Mouse (Mus musculus) mature B cell (primary cell): ENCODE results near the gene Epb41l5.

Experiments
- in situ Hi-C: fragments of 300-500 bp; cut with MboI; formaldehyde crosslinking; loops from 2 replicates; pipeline ENCODE4 v1.14.3; 2019

The Epb41l5 gene

DNA sequence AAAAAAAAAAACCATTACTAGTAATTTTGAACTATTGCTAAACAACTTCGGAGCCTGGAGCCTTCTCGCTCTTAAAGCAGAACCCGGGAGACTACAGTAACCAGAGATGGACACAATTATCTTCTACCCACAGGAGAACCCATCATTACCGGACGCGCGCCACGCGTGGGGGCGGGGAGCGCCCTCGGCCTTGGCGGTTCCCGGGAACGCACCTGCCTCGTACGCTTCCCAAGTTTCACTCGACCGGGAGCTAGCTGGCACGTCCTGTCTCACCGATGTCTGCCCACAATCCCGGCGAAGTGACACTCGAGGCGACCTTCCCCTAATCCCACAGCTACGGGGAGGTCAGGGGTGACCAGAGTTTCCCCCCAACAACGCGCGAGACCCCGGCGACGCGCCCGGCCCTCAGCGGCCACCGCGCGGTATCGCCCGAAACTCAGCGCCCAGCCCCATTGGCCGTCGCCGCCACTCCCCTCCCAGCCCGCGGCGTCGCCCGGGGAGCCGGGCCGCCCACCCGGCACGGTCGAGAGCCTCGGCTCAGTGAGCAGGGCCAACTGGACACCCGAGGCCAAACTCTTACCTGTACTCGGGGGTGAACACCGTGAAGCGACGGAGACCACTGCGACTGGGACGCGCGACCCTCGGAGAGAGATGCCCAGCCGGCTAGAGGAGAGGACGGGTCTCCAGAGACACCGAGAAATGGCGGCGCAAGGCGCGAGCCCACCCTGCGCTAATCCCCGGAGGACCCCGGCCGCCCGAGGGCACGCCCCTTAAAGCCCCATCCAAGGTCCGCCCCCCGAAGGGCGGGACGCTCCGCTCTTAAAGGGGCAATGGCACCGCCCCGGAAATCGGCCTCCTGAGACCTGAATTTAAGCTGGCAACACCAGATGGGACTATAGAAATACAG lies at the start of gene Epb41l5:
Gene Epb41l5 (minus strand): TSS at position 796 of the 907 bp plus-strand sequence.
- in situ Hi-C loops, result no loop called here

DNA sequence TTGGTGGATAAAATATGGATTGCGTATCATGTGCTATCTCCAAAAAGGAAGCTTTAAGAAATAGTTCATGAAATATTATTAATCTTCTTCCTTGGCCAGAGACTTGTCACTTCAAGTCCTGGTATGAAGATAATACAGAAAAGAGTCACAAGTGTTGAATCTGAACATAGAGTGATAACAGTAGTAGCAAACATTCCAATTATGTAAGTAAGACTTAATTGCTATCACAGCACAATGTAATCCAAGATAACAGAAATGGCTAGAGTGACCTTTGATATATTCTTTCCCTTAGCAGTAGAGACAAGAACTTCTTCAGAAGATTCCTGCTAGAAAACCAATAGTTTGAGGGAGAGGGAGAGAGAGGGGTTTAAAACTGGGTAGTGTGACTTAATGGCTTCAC lies 48.1 kb upstream of the Epb41l5 start:
- in situ Hi-C loops, result no loop called here

DNA sequence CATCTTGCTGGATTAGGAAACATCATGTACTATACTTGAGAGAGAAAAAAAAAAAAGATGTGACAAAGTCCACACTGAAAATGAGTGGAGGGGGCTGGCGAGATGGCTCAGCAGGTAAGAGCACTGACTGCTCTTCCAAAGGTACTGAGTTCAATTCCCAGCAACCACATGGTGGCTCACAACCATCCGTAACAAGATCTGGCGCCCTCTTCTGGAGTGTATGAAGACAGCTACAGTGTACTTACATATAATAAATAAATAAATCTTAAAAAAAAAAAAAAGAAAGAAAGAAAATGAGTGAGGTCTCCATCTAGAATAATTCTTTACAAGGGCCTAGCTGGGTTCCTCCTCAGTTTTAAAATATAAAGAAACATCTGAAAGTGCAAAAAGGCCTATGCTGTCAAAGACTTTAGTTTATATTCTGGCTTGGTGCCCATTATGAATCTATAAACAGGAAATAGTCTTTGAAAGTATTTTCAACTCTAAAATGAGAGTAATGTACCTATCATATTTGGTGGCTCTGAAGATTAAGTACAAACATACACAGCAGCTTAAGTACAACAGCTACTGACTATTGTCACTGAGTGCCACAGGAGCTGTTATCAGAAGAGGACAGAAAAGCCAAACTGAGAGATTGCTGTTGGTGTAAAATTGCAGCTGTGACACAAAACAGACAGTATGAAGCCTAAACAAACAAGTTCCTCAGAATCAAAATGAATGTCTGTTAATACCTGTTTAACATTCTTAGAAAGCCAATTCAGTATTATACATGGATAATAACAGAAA lies 37.2 kb upstream of the Epb41l5 start:
- in situ Hi-C loops, result no loop called here

DNA sequence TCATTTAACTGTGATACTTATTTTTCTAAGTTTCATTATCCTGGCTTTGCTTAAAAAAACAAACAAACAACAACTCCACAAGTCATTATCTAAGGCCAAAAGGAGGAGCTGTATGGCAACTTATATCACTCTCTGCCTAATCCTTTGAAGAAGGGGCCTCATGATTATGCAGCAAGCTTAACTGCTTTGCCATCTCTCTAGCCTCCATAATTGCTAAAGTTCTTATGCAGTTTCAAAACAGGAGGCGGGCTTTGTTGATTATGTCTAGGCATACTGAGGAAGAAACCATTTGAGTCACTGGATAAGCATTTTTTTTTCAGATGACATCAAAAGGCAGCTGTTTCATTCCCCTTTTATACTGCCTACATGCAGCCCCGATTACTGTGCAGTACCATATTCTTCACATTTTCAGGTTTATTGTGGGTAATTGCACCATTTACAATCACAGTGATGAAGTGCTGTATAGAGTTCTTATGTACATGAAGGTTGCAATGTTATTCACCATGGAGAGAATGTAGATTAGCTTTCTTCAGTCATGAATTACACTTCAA lies 32.9 kb upstream of the Epb41l5 start:
- in situ Hi-C loops, result no loop called here

DNA sequence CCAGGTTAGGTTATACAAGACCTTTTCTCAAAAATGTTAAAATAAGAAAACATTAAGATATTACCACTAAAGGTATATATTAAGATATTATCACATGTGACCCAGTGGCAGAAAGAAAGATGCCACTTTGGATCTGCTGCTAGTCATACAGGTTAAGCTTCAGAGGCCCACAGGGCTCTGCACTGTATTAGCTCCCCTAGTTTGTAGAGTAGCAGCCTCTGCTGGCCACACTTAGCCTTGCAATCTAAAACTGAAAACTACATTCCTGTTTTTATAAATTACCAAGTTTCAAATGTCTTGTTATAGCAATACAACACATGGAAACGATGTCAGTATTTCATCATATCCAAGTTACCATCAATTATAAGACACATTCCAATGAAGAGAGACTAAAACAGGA lies 26.2 kb upstream of the Epb41l5 start:
- in situ Hi-C loops, result no loop called here

DNA sequence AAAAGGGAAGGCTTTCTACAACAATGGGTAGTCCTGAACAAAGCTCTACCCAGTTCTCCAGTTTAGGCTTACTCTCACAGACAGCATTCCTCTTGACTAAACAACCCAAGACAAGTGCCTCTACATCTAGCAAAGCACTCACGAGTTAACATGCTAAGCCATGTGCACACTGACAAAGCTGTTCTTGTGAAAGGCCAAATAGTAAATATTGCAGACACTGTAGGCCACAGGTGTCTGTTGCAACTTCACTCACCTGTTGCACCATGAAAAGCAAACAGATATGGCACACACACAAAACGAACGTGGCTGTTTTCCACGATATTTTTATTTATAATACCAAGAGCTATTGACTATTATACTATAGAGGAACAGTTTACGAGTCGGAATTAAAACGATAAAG lies 18.1 kb upstream of the Epb41l5 start:
- in situ Hi-C loops, result no loop called here

DNA sequence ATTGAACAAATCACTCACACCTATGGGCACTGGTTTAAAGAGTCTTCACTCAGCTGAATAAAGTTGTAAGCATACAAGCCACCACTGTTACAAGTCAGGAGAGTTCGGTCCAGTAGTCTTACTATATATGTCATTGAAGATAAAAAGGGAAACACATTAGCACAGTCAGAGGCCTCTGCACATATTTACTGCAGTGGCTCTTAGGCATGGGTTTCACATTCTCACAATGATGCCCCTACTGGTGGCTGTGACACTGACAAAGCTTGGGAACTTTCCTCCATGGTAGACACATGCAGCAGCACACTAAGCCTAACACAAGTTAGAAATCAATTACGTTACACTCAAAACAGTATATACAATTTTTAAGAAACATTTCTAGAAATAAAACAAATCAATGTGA lies 5.5 kb upstream of the Epb41l5 start:
- in situ Hi-C loops, result no loop called here

DNA sequence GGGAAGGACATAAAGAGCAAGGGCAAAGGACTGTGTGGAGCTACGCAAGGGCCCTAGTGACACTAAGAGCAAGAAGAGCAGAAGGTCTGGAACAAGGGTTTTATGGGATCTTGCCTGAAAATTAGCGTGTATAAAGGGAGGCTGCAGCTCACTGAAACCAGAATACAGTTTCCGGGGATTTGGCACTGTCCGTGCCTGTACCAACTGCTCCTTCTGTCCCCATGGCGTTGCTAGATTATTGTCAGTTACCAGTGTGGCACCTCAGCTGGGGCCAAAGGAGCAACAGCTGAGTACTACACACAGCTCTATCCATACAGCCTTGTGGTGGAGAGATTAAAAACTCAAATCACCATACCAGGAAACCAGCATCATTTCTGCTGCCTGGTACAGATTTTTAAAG lies 1.6 kb upstream of the Epb41l5 start:
- in situ Hi-C loops, result no loop called here

DNA sequence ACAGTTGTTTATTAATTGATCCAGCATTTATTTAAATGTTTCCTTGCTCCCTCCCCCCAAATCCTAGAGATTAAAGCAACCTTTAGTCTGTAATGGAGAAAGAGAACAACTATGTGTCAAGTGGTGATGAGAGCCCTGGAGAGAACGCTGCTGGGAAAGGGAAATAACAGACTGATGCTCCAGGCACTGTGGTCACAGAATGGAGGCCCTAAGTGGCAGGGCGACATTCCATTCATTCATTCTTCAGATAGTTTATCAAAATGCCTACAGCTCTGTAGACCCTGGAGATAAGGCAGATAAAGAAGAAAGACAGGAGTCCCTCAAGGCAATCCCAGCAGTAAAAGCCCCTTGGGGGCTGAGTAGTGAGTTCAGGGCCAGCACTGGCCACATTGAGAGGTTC lies 827 bp upstream of the Epb41l5 start:
- in situ Hi-C loops, result no loop called here

DNA sequence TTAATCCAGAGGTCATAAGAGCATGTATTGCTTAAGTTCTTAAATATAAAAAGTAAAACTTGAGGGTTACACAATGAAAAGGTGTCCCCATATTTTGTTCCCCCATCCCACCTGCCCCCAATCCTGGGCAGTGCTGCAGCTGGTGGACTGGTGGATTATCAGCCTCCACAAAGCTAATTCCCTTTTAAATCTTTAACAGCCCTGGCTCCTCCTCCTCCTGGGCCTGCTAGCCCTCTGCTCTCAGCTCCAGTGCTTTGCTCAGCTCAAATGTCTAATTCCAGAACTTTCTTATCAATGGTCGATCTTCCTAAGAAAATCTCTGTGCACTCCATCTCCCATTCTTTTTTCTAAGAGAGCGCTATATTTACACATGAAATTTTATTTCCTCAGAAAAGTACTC lies 2.4 kb downstream of the Epb41l5 start:
- in situ Hi-C loops, result no loop called here

DNA sequence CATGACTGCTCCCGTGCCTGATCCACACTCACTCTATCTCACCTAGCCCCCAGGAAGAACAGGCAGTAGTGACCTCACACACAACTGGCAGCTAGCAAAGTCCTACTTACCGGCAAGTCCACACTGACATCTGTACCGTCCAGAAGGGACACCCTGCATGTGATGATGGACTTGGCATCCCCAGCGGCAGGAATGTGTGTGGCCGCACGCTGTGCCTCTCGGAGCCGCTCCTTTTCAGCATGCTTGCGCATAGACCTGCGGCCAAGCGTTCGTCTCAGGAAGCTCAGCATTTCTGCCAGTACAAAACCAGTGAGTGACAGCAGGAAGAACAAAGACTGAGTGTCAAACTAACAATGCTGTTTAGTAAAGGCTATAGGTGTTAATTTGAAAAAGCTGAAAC lies 6.4 kb downstream of the Epb41l5 start:
- in situ Hi-C loops, result no loop called here

DNA sequence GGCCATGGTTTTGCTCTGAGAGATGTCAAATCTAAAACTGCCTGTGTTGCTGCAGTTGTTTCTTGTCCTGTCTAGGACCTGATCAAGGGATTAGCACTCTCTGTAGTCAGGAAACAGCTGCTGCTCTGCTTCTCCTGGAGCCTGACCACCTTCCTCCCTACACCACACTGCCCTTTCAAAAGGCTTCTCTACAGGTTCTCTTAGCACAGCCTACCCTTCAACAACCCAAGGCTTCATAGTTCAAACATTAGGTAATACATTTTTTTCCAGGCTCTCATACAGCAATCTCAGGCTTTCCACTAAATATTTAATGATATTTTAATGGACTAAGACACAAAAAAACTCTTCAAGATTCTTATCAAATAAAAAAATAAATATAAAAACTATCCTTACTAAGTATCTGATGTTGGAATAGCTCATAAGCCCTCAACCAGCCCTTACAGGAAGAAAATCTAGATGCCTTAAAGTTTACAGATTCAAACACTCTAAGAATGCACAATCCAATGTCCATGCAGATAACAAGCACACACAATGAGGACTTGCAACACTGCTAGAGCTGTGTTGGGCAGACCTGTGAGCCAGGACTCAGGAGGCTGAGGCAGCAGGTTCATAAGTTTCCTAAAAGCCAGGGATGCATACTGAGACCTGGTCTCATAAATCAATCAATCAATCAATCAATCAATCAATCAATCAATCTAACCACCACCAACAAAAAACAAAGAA lies 7.5 kb downstream of the Epb41l5 start:
- in situ Hi-C loops, result no loop called here

DNA sequence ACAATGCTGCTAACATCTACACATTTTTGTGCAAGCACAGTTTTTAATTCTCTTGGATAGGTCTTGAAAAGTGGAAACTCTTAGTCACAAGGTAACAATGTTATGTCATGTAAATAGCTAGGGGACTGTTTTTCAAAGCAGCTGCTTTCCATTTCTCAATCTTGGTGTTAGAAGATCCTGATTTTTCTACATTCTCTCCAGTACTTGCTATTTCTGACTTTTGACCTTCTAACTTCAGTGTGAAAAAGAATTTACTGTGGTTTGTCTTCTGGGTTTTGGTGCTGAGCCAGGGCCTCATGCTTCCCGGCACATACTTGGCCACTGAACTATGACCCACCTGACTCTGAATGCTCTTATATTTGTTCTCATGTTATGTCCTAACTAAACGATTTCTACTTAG lies 8.8 kb downstream of the Epb41l5 start:
- in situ Hi-C loops, result no loop called here

DNA sequence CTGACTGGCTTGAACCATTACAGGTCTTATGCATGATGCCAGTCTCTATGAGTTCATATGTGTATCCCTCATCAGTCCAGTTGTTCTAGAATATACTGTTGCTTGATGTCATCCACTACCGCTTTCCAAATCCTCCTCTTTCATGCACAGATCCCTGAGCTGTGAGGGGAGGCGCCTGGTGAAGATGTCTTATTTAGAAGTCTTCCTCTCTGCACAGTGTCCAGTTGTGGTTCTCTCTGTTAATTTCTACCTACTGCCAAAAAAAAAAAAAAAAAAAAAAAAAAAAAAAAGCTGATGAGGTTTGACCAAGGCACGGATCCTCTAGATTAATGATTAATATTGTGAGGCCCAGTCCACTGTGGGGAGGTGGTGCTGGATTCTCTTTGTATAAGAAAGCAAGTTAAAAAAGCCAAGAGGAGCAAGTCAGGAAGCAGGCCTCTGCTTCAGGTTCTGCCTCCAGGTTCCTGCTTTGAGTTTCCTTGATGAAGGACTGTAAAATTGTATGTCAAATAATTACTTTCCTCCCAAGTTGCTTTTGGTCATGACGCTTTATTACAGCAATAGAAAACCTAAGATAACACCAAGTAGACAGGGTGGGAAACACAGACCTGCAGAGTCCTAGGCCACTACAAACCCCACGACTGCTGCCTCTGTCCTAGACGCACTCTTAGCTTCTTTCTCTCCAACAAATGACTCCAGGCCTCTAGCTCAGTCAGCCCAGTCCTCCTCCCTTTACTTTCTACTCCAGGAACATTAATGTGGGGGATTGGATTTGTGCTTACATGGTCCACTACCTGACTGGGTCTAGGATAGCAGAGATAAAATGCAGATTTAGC lies 11.4 kb downstream of the Epb41l5 start:
- in situ Hi-C loops, result no loop called here

DNA sequence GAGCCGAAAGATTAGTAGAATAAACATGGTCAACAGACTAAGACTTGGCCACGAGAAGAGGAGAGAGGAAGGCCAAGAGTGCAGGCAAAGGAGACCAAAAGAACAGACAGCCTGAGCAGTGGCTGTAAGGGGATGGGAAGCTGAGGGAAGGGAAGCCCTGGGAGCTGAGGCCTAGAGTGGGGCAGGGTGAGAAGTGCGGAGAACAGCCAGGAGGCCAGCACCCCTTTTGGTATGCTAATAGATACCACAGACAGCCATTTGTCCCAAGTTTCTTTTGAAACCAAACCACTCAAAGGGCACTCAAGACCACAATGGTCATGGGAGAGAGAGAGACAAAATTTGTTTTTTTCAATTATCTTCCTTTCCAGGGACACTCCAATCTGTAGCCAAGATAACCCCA lies 14.1 kb downstream of the Epb41l5 start:
- in situ Hi-C loops, result no loop called here

DNA sequence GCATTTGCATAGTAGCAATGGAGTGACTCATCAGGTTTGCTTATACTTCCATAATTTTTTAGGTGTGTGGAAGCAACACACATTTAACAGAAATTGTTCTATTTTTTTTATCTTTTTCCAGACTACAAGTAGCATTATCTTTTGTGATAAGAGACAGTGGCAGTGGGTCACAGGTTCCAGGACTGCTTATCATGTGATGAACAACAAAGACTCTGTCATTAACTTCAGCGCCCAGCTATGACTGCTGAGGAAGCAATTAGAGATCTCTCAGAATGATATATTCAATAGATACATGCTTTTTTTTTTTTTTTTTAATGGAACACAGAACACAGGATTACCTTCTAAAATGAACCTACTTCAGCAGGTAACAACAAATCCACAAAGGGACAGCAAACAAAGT lies 18.4 kb downstream of the Epb41l5 start:
- in situ Hi-C loops, result no loop called here

DNA sequence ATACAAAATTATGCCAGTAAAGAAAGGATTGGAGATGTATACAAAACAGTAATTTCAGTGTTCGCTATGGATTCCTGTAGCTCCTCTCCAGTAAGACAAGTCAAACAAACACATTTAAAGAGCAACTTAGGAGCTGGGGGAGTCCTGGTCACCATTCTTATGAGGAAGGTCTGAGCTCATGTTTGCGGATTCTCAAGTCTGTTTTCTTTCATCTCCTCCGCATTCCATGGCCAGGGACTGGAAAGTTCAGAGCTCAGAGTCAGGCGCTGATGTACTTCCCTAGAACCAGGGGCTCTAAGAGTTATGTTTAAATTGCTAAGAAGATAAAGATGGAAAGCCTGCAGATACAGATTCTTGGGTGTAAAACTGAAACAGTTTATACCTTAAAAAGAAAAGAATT lies 22.0 kb downstream of the Epb41l5 start:
- in situ Hi-C loops, result no loop called here

DNA sequence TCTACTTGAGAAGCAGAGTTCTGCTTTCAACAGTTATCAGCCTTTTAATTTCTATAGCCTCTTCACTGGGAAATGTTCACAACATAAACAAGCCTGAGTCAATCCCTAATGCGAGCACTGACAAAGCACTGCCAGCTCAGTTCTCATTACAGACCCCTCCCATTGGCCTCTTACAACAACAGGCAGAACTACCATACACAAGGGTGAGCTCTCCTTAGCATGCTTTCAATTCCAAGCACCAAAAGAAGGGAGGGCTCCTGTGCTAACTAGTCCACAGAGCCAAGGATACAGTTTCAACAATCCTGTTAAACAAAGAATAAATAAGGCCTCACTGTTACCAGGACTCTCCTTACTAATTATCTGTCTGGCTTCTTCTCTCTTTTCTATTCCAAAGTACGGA lies 24.4 kb downstream of the Epb41l5 start:
- in situ Hi-C loops, result no loop called here

DNA sequence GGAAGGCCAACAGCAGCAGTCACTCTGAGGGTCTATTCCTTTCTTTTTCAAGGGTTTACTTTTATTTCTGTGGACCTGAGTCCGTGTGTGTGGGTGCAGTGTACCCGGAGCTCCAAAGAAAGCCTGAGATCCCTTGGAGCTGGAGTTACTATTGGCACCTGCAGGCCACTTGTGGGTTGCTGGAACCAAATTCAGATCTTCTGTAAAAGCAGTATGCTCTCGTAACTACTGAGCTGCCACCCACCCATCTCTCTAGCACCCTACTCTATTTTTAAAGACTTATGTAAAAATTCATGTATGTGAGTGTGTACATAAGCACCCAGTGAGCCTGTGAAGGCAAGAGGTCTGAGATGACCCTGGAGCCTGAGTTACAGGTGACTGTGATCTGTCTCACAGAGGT lies 43.4 kb downstream of the Epb41l5 start:
- in situ Hi-C loops, result no loop called here

DNA sequence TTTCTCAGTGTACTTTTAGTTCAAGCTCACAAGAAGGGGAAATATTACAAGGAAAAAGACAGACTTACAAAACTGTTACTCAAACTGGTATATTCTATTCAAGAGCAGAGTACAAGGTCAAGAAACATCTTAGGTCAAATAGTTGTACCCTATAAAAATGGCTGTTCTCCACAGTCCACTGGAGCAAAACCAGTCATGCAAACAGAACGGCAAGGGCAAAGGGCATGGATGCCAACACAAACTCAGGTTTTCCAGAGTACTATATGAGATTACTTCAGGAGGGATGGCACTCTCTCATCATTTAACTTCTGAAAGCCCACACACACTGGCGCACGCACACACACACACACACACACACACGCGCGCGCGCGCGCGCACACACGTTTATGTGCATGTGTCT lies 46.4 kb downstream of the Epb41l5 start:
- in situ Hi-C loops, result no loop called here

DNA sequence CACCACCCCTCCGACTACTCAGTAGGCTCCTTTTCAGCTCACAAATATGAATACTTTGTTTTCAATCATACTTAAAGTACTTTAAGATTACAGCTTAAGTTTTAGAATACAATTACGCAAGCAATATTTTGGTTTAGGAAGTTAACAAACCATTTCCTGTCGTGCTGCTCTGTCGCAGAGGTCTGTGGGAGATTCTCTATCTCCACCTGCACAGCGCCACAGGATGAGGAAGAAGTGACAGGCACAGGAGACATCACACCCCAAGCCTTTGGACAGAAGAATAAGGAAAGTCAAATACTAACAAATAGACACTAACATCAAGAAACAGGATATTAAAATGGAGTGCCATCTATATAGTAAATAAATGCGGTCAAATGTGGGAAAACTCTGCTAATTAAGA lies 49.9 kb downstream of the Epb41l5 start:
- in situ Hi-C loops, result no loop called here
